Mouse (Mus musculus) thymus, postnatal 10 days (tissue): ENCODE results near the gene Rtn2.

ENCODE experiments used
- DNase-seq, 2 experiments: peaks; one replicate each; pipeline ENCODE4 v3.0.0; 2021; ENCODE audit warnings: low spot score in 2 of 2

The Rtn2 gene

GRCm38 (mm10) chr7:19319458-19319857, 37.0 kb downstream of the Rtn2 start:
- DNase-seq, result no peak

GRCm38 (mm10) chr7:19319906-19320305, 37.5 kb downstream of the Rtn2 start:
- peak; percentile 82 to 86 for DNase-seq

- no peak for DNase-seq
Measured at GRCm38 (mm10) chr7:19320637-19321036, 38.2 kb downstream of the Rtn2 start.

- no peak for DNase-seq
Measured at GRCm38 (mm10) chr7:19321464-19321863, 39.0 kb downstream of the Rtn2 start.

- no peak for DNase-seq
Measured at GRCm38 (mm10) chr7:19322489-19322888, 40.1 kb downstream of the Rtn2 start.

GRCm38 (mm10) chr7:19324221-19324620, 41.8 kb downstream of the Rtn2 start:
- DNase-seq, result no peak

- DNase-seq, result no peak
Measured at GRCm38 (mm10) chr7:19325262-19326199, 43.1 kb downstream of the Rtn2 start.

GRCm38 (mm10) chr7:19326359-19326758, 43.9 kb downstream of the Rtn2 start:
- peak in 1 of 2 experiments; percentile 42 for DNase-seq

- DNase-seq, result no peak
Measured at GRCm38 (mm10) chr7:19327128-19327527, 44.7 kb downstream of the Rtn2 start.

- no peak for DNase-seq
Measured at GRCm38 (mm10) chr7:19327782-19328181, 45.4 kb downstream of the Rtn2 start.

- no peak for DNase-seq
Measured at GRCm38 (mm10) chr7:19328425-19328824, 46.0 kb downstream of the Rtn2 start.

- no peak for DNase-seq
Measured at GRCm38 (mm10) chr7:19331910-19332309, 49.5 kb downstream of the Rtn2 start.

- DNase-seq, result peak; percentile 19 to 31
Measured at GRCm38 (mm10) chr7:19332709-19333352, 50.4 kb downstream of the Rtn2 start.

- DNase-seq, result no peak
Measured at GRCm38 (mm10) chr7:19335583-19335982, 53.2 kb downstream of the Rtn2 start.

GRCm38 (mm10) chr7:19337122-19337521, 54.7 kb downstream of the Rtn2 start:
- no peak for DNase-seq

GRCm38 (mm10) chr7:19338060-19338459, 55.6 kb downstream of the Rtn2 start:
- DNase-seq, result no peak

- no peak for DNase-seq
Measured at GRCm38 (mm10) chr7:19338596-19338995, 56.2 kb downstream of the Rtn2 start.

GRCm38 (mm10) chr7:19341250-19341649, 58.8 kb downstream of the Rtn2 start:
- no peak for DNase-seq

- no peak for DNase-seq
Measured at GRCm38 (mm10) chr7:19341761-19342409, 59.5 kb downstream of the Rtn2 start.

GRCm38 (mm10) chr7:19342481-19343027, 60.1 kb downstream of the Rtn2 start:
- peak; percentile 55 to 79 for DNase-seq

- peak in 1 of 2 experiments; percentile 77 for DNase-seq
Measured at GRCm38 (mm10) chr7:19343210-19343808, 60.9 kb downstream of the Rtn2 start.
